8 mouse cellular contexts compared by ENCODE assay signal in the genomic region with DNA sequence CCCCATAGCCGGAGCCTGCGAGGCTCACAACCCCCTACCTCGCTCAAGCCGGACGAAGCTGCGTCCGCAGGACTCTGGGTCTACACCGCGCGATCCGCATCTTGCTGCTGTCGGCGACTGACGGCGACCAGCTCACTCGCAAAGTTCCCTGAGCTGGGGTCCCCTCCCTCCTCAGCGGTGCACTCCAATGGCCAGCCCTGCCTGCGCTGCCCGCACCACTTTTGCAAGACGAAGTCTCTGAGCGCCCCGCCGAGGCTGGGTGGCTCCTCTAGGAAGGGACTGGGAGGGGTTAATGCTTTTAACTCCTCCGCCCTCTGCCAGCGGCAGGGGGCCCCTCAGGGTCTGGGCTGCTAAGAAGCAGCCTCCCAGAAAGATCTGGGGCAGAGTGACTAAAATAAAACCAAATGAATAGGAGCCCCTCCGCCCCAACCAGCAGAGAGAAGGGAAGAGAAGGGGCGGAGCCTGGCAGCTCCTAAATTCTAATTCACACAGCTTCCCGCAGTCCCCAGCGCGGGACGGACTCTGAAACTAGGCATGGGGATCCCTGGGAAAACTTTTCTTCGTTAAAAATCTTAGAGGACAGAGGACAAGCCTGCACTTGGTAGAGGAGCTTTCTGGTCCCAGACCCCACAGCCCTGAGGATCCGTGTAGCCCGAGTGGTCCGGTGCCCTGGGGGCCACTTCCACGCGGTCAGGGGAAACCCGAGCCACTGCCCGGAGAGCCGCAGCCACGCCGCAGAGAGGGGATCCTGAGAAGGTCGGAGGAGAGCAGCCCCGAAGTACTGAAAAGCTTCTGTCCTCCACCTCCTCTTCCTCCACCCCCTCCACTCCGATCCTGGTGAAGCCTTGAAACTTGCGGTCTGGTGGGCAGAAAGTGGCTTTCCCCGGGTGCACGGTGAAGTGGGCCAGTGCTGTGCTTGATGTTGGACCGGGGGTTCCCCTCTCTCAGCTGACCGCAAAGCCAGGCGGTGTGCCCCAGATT. TPM values are rescaled to one million over a fixed set of nuclear protein-coding genes. Genes with fewer than 3 reads are reported as not detected.
A peak's percentile ranks its signal among the peaks of the same experiment; 100 is the strongest.
DNase-seq lines count a peak whose midpoint lies in the region; ATAC-seq and TF ChIP-seq lines count a peak whose summit lies in the region.

A gene (minus strand): TSS at position 402 of the 981 bp plus-strand sequence.

- intact Hi-C loops in heart, postnatal 25 days (cut with DNase I): loop anchor here (1.0 to 5.0 kb wide), 4 partner anchors 51 to 262 kb away; no protein-coding TSS in a partner anchor

- H3K36me3 ChIP-seq in ES-E14 (ENCODE audit: control insufficient read depth, insufficient read depth, low read length, poor library complexity, severe bottlenecking): no peaks in the 10 kb centered on the region
- no peaks in the 10 kb centered on the region for H3K36me3 ChIP-seq in forebrain, embryonic 16.5 days (ENCODE audit: control insufficient read depth, insufficient read depth)
- H3K36me3 ChIP-seq in lung, embryonic 14.5 days (ENCODE audit: insufficient read depth): no peaks in the 10 kb centered on the region; the same call in 1 of the 2 replicates

- peak; percentile 93 for ATAC-seq in forebrain, embryonic 16.5 days
- ATAC-seq in lung, embryonic 14.5 days (ENCODE audit: insufficient read depth): peak; percentile 94

- under 1% methylated on average over 51 of the region's 51 CpGs for WGBS in forebrain, embryonic 16.5 days
- WGBS in lung, embryonic 14.5 days: under 1% methylated on average over 51 of the region's 51 CpGs
- 5% methylated on average over 51 of the region's 51 CpGs for WGBS in olfactory bulb, adult 2 months

- no peaks in the 10 kb centered on the region for H3K9me3 ChIP-seq in ES-E14 (ENCODE audit: control insufficient read depth, insufficient read depth, low read depth, low read length)
- no peaks in the 10 kb centered on the region for H3K9me3 ChIP-seq in forebrain, embryonic 16.5 days (ENCODE audit: control insufficient read depth, low read length)
- no peaks in the 10 kb centered on the region for H3K9me3 ChIP-seq in lung, embryonic 14.5 days (ENCODE audit: low read depth, low read length)

- no peak for TF ChIP-seq POLR2A in olfactory bulb, adult 2 months (IDR thresholded peaks at IDR 0.05; ENCODE audit: insufficient read depth, low read depth, low read length)

- peak; percentile 38 for TF ChIP-seq CTCF in lung, embryonic 14.5 days (IDR thresholded peaks at IDR 0.05; ENCODE audit: low read depth)
- TF ChIP-seq CTCF in olfactory bulb, adult 2 months (IDR thresholded peaks at IDR 0.05; ENCODE audit: insufficient read depth, low read depth, low read length): no peak

- peak within 1 kb of the TSS; percentile 58 for H3K9ac ChIP-seq in ES-E14 (ENCODE audit: insufficient read depth, low read depth, low read length, poor library complexity, severe bottlenecking)
- H3K9ac ChIP-seq in forebrain, embryonic 16.5 days (replicated peaks; ENCODE audit: low read depth, low read length): peak within 1 kb of the TSS; percentile 50
- H3K9ac ChIP-seq in lung, embryonic 14.5 days: peak within 1 kb of the TSS; percentile 74

- peak within 1 kb of the TSS; percentile 62 to 63 for H3K4me3 ChIP-seq in ES-E14 (ENCODE audit: insufficient read depth in 1 of 2, low read depth in 1 of 2, low read length in 2 of 2, poor library complexity in 1 of 2, severe bottlenecking in 1 of 2)
- H3K4me3 ChIP-seq in forebrain, embryonic 16.5 days (replicated peaks; ENCODE audit: low read length): peak within 1 kb of the TSS; percentile 52
- H3K4me3 ChIP-seq in lung, embryonic 14.5 days (ENCODE audit: low read depth, low read length): peak within 1 kb of the TSS; percentile 53
- H3K4me3 ChIP-seq in olfactory bulb, adult 2 months (ENCODE audit: insufficient read depth, low read depth, low read length): peak within 1 kb of the TSS; percentile 46

- H3K4me1 ChIP-seq in ES-E14 (ENCODE audit: control insufficient read depth in 2 of 2, insufficient read depth in 2 of 2, low read length in 2 of 2, poor library complexity in 1 of 2): no peaks in the 10 kb centered on the region
- H3K4me1 ChIP-seq in forebrain, embryonic 16.5 days (replicated peaks; ENCODE audit: control insufficient read depth, insufficient read depth, low read length): peaks cover 10% of the 10 kb centered on the region
- no peaks in the 10 kb centered on the region for H3K4me1 ChIP-seq in lung, embryonic 14.5 days (ENCODE audit: insufficient read depth)
- H3K4me1 ChIP-seq in olfactory bulb, adult 2 months (ENCODE audit: control insufficient read depth, insufficient read depth, low read length): peaks cover 16% of the 10 kb centered on the region

- peak within 1 kb of the TSS; percentile 88 for H3K4me2 ChIP-seq in forebrain, embryonic 16.5 days (ENCODE audit: low read length)
- H3K4me2 ChIP-seq in lung, embryonic 14.5 days: peak within 1 kb of the TSS; percentile 82

- no peaks in the 10 kb centered on the region for H3K27me3 ChIP-seq in forebrain, embryonic 16.5 days (replicated peaks; ENCODE audit: control insufficient read depth, insufficient read depth, low read length)
- H3K27me3 ChIP-seq in lung, embryonic 14.5 days (ENCODE audit: insufficient read depth, low read length): no peaks in the 10 kb centered on the region

- no peak within 1 kb of the TSS for H3K27ac ChIP-seq in ES-E14 (ENCODE audit: insufficient read depth, low read depth, low read length, poor library complexity, severe bottlenecking)
- peak within 1 kb of the TSS; percentile 57; the same call in 1 of the 2 replicates for H3K27ac ChIP-seq in forebrain, embryonic 16.5 days (ENCODE audit: low read length)
- H3K27ac ChIP-seq in lung, embryonic 14.5 days (ENCODE audit: low read depth): peak within 1 kb of the TSS; percentile 86
- H3K27ac ChIP-seq in olfactory bulb, adult 2 months (ENCODE audit: insufficient read depth, low read depth, low read length): peak within 1 kb of the TSS; percentile 42

- peak; percentile 83 for DNase-seq in ES-E14 (ENCODE audit: low read depth, low spot score)
- DNase-seq in cerebellum, adult 11-12 months: peak; percentile 41
- DNase-seq in heart, postnatal 25 days (ENCODE audit: low spot score): peak; percentile 84
- peak; percentile 22 to 41 for DNase-seq in layer of hippocampus, adult 18-20 months (ENCODE audit: low spot score in 2 of 2)
- DNase-seq in lung, embryonic 14.5 days: peak; percentile 93
- DNase-seq in thymus, postnatal 10 days (ENCODE audit: low spot score in 2 of 2): peak; percentile 45 to 56

- in situ Hi-C loops in ES-E14 (cut with MboI; ENCODE audit: low sequenced_read_pairs in 2 of 2, unreplicated experiment in 2 of 2): no loop called here

TF ChIP-seq in ES-E14, 5 proteins besides CTCF, POLR2A, EP300 and RAD21:
- no peak for TF ChIP-seq HCFC1 (IDR thresholded peaks at IDR 0.05; ENCODE audit: borderline replicate concordance, insufficient read depth, low read length)
- TF ChIP-seq MAFK (IDR thresholded peaks at IDR 0.05; ENCODE audit: insufficient read depth, low read depth, low read length): no peak
- TF ChIP-seq ZNF384 (IDR thresholded peaks at IDR 0.05; ENCODE audit: low read depth, low read length): no peak
TF ChIP-seq in ES-E14: peak in this region for 0.

RNA-seq across cellular contexts. Expression of the gene that starts here (rescaled TPM):
- 0.85 and 2.5 TPM in 2 replicates for total RNA-seq in ES-E14 (2012; rRNA removed)
- polyA plus RNA-seq in forebrain, embryonic 16.5 days (2015; fragmentation: Nextera tagmentation; extraction: Ambion mirVana): 26.4 and 35.0 TPM in 2 replicates
- total RNA-seq in heart, postnatal 25 days (2021): 10 to 100 TPM; 50.5 to 51.0 TPM
- total RNA-seq in layer of hippocampus, adult 18-20 months (2021): 100 to 1,000 TPM; 112 to 113 TPM
- 20.5 and 21.2 TPM in 2 replicates for polyA plus RNA-seq in lung, embryonic 14.5 days (2014; fragmentation: Nextera tagmentation; extraction: Ambion mirVana)
- polyA plus RNA-seq in olfactory bulb, adult 2 months (2012; ENCODE audit: insufficient read depth, insufficient read length, low replicate concordance, missing spikeins): not detected in 2 replicates

Comparison
In these comparisons a context has a peak if more than half of its experiments do, and no peak if none do; other contexts are left out.
1. RNA of the gene that starts here (total RNA-seq): 112 to 113 TPM in layer of hippocampus, adult 18-20 months and 50.5 to 51.0 TPM in heart, postnatal 25 days; 0.85 to 2.5 TPM in ES-E14; every median in the first group is over 10 times any median in the second.
2. DNase-seq: peak in every context shown above with its lines; median percentile 93 in lung, embryonic 14.5 days; 84 in heart, postnatal 25 days; 83 in ES-E14; 50 in thymus, postnatal 10 days; 41 in cerebellum, adult 11-12 months; 32 in layer of hippocampus, adult 18-20 months.
3. Peak in every context shown above with its lines, with median percentiles within 50 percentile points of each other: H3K4me3 ChIP-seq and H3K9ac ChIP-seq.